Mouse (Mus musculus) kidney, adult 2 months (tissue): ENCODE measurements around the gene Cpm. TPM values are rescaled to one million over a fixed set of nuclear protein-coding genes. Genes with fewer than 3 reads are reported as not detected.

Experiments used
- DNase-seq: peaks from one replicate; pipeline ENCODE4 v3.0.0; 2021
- H3K27ac ChIP-seq: fragments of 200-500 bp; 2 replicates; pipeline ENCODE4 v1.5.1; 2012; ENCODE audit warnings: low read depth, low read length, control low read depth, inconsistent platforms; ENCODE audit not compliant: insufficient read depth
- H3K27me3 ChIP-seq: fragments of 200-500 bp; replicated peaks from 2 replicates; pipeline ENCODE4 v1.6.1; 2012; ENCODE audit warnings: mild to moderate bottlenecking, moderate library complexity, low read length, inconsistent platforms; ENCODE audit not compliant: control insufficient read depth, insufficient read depth
- H3K36me3 ChIP-seq: fragments of 200-500 bp; 2 replicates; pipeline ENCODE4 v1.6.1; 2012; ENCODE audit warnings: mild to moderate bottlenecking, moderate library complexity, low read length, inconsistent platforms; ENCODE audit not compliant: control insufficient read depth, insufficient read depth
- H3K4me1 ChIP-seq: fragments of 200-500 bp; 2 replicates; pipeline ENCODE4 v1.6.1; 2011; ENCODE audit warnings: low read length; ENCODE audit not compliant: control insufficient read depth, insufficient read depth
- H3K4me3 ChIP-seq: fragments of 200-500 bp; 2 replicates; pipeline ENCODE4 v1.5.1; 2011; ENCODE audit warnings: mild to moderate bottlenecking, low read depth, low read length, control low read depth; ENCODE audit not compliant: insufficient read depth
- CTCF ChIP-seq: fragments of 200-500 bp; conservative IDR thresholded peaks from 2 replicates; pipeline ENCODE4 v1.5.1; 2011; ENCODE audit warnings: low read depth, mild to moderate bottlenecking, control low read depth, low read length, moderate library complexity, mixed read lengths; ENCODE audit not compliant: insufficient read depth, insufficient read length
- POLR2A ChIP-seq: fragments of 200-500 bp; IDR thresholded peaks from one replicate; pipeline ENCODE4 v1.6.1; 2011; ENCODE audit warnings: low read depth, low read length, control low read depth
- WGBS: fragments of 180-500 bp; shearing (Covaris S2); methylation state at CpG from one replicate; pipeline ENCODE4 v1.1.7; 2018; 5-methylcytosine and 5-hydroxymethylcytosine counted together
- polyA plus RNA-seq: library from polyadenylated mRNA; depleted of rRNA; stranded (reverse); fragments of >200 nt; gene quantifications from 2 replicates; pipeline ENCODE4 v1.2.3, GENCODE M21; 2012

The Cpm gene
- polyA plus RNA-seq, 1 experiment: 37.2 TPM

- no peaks in the 10 kb centered on the region for H3K36me3 ChIP-seq
- TF ChIP-seq CTCF: no peak
- no peak for TF ChIP-seq POLR2A
- DNase-seq: no peak
- no peak overlapping the region for H3K4me3 ChIP-seq
- no peaks in the 10 kb centered on the region for H3K27me3 ChIP-seq
- 83% methylated on average over 8 of the region's 8 CpGs for WGBS
- H3K4me1 ChIP-seq: no peaks in the 10 kb centered on the region
- H3K27ac ChIP-seq: no peak overlapping the region
Observed at GRCm38 (mm10) chr10:117589144-117589940, 40.0 kb upstream of the Cpm start.

- 73% methylated on average over 13 of the region's 13 CpGs for WGBS
- TF ChIP-seq POLR2A (no peak), CTCF (no peak)
- no peak overlapping the region for H3K4me3 ChIP-seq
- no peak for DNase-seq
- H3K27me3 ChIP-seq: no peaks in the 10 kb centered on the region
- no peaks in the 10 kb centered on the region for H3K36me3 ChIP-seq
- no peaks in the 10 kb centered on the region for H3K4me1 ChIP-seq
- no peak overlapping the region for H3K27ac ChIP-seq
Observed at GRCm38 (mm10) chr10:117590331-117591301, 38.7 kb upstream of the Cpm start.

GRCm38 (mm10) chr10:117591766-117592165 is 37.5 kb upstream of the Cpm start:
- WGBS: 25% methylated on average over 9 of the region's 9 CpGs
- TF ChIP-seq CTCF (no peak), POLR2A (no peak)
- no peak for DNase-seq
- Histone ChIP-seq H3K27ac (no peak overlapping the region), H3K36me3 (no peaks in the 10 kb centered on the region), H3K4me1 (no peaks in the 10 kb centered on the region), H3K27me3 (no peaks in the 10 kb centered on the region), H3K4me3 (no peak overlapping the region)

- Histone ChIP-seq H3K4me1 (no peaks in the 10 kb centered on the region), H3K27me3 (no peaks in the 10 kb centered on the region), H3K4me3 (no peak overlapping the region), H3K27ac (no peak overlapping the region), H3K36me3 (no peaks in the 10 kb centered on the region)
- TF ChIP-seq CTCF (no peak), POLR2A (no peak)
- no peak for DNase-seq
- 79% methylated on average over 7 of the region's 7 CpGs for WGBS
Observed at GRCm38 (mm10) chr10:117592306-117593040, 36.8 kb upstream of the Cpm start.

GRCm38 (mm10) chr10:117593041-117593570 is 36.2 kb upstream of the Cpm start:
- Histone ChIP-seq H3K36me3 (no peaks in the 10 kb centered on the region), H3K4me3 (no peak overlapping the region), H3K4me1 (no peaks in the 10 kb centered on the region), H3K27ac (no peak overlapping the region), H3K27me3 (no peaks in the 10 kb centered on the region)
- WGBS: 90% methylated on average over 5 of the region's 5 CpGs
- no peak for DNase-seq
- TF ChIP-seq CTCF (no peak), POLR2A (no peak)

- 93% methylated on average over 13 of the region's 13 CpGs for WGBS
- no peak for TF ChIP-seq CTCF
- TF ChIP-seq POLR2A: no peak
Observed at GRCm38 (mm10) chr10:117593857-117594256, 35.4 kb upstream of the Cpm start.

More at GRCm38 (mm10) chr10:117593857-117594256, 35.4 kb upstream of the Cpm start:
- H3K27me3 ChIP-seq: no peaks in the 10 kb centered on the region
- no peak for DNase-seq
- H3K27ac ChIP-seq: no peak overlapping the region
- H3K4me3 ChIP-seq: no peak overlapping the region
- H3K36me3 ChIP-seq: no peaks in the 10 kb centered on the region
- H3K4me1 ChIP-seq: no peaks in the 10 kb centered on the region
